Mouse (Mus musculus) forebrain, embryonic 15.5 days (tissue): ENCODE measurements around the gene Bnc1. TPM values are rescaled to one million over a fixed set of nuclear protein-coding genes. Genes with fewer than 3 reads are reported as not detected.
A peak's percentile ranks its signal among the peaks of the same experiment; 100 is the strongest.

Experiments
- ATAC-seq: fragments of 200-750 bp; cut with Nextera tagmentation; replicated peaks from 2 replicates; pipeline ENCODE4 v1.8.0; 2017; ENCODE audit warnings: mild to moderate bottlenecking, moderate TSS enrichment, moderate library complexity
- H3K27ac ChIP-seq: fragments of 300-500 bp; sonication (generic); replicated peaks from 2 replicates; pipeline ENCODE4 v1.5.1; 2015; ENCODE audit warnings: mild to moderate bottlenecking, inconsistent platforms
- H3K27me3 ChIP-seq: fragments of 300-500 bp; sonication (generic); 2 replicates; pipeline ENCODE4 v1.6.1; 2015; ENCODE audit warnings: inconsistent platforms
- H3K36me3 ChIP-seq: fragments of 300-500 bp; sonication (generic); 2 replicates; pipeline ENCODE4 v1.6.1; 2015; ENCODE audit warnings: mild to moderate bottlenecking, inconsistent platforms
- H3K4me1 ChIP-seq: fragments of 300-500 bp; sonication (generic); 2 replicates; pipeline ENCODE4 v1.6.1; 2015; ENCODE audit warnings: inconsistent platforms
- H3K4me2 ChIP-seq: fragments of 300-500 bp; sonication (generic); replicated peaks from 2 replicates; pipeline ENCODE4 v1.6.1; 2015; ENCODE audit warnings: mild to moderate bottlenecking, inconsistent platforms
- H3K4me3 ChIP-seq: fragments of 300-500 bp; sonication (generic); 2 replicates; pipeline ENCODE4 v1.5.1; 2015; ENCODE audit warnings: mild to moderate bottlenecking, inconsistent platforms
- H3K9ac ChIP-seq: fragments of 300-500 bp; sonication (generic); replicated peaks from 2 replicates; pipeline ENCODE4 v1.6.1; 2015; ENCODE audit warnings: mild to moderate bottlenecking, inconsistent platforms
- H3K9me3 ChIP-seq: fragments of 300-500 bp; sonication (generic); 2 replicates; pipeline ENCODE4 v1.6.1; 2016; ENCODE audit warnings: inconsistent platforms
- WGBS: fragments of 180-500 bp; shearing (Covaris S2); methylation state at CpG from one replicate; pipeline ENCODE4 v1.1.7; 2015; ENCODE audit warnings: mixed read lengths; 5-methylcytosine and 5-hydroxymethylcytosine counted together
- polyA plus RNA-seq: library from polyadenylated mRNA; unstranded; fragments of >200 nt; fragmentation: Nextera tagmentation; extraction: Ambion mirVana; gene quantifications from 2 replicates; pipeline ENCODE4 v1.2.1, GENCODE M21; 2015

Bnc1 gene
- polyA plus RNA-seq, 1 experiment from 2014 or later = 0.05 TPM

DNA sequence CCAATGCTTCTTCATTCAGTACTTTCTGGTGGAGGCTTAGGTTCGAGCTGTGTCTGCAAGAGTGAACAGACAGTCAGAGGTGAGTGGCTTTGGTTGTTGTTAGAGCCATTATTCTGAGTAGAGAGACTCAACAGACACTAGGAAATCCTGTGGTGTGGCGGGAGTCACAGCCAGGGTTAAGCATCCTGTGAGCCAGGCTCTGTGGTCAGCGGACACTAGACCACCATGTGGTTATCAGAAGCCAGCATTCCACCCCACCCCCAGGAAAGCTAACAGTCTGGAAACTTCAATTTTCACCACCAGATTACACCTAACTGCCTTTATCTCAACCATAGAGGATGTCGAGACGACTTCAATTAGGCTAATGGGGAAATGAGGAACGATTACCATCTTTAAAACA, 23.1 kb downstream of the Bnc1 start:
- no peak for ATAC-seq
- H3K27ac ChIP-seq = no peak overlapping the region
- no peaks in the 10 kb centered on the region for H3K4me1 ChIP-seq
- H3K4me2 ChIP-seq = no peak overlapping the region
- H3K4me3 ChIP-seq = no peak overlapping the region
- H3K27me3 ChIP-seq = no peaks in the 10 kb centered on the region
- 84% methylated on average over 6 of the region's 6 CpGs for WGBS
- H3K36me3 ChIP-seq = no peaks in the 10 kb centered on the region
- H3K9me3 ChIP-seq = no peaks in the 10 kb centered on the region
- H3K9ac ChIP-seq = no peak overlapping the region

DNA sequence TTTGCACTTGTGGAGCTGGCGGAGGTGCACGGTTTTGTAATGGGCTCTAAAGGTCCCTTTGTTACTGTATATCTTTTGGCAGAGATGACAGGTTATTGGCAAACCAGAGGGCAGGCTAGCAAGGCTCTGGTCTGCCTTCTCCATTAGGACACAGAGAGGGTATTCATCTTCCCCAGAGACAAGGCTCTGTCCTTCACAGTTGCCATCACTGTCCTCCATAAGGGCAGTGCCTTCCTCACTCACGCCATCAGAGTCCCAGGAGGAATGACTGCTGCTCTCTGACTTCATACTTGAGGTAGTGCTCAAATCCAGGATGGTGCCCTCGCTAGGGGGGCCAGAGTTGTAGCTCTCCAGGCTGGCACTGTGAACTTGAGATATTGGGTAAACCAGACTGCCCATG, 23.6 kb downstream of the Bnc1 start:
- Histone ChIP-seq H3K27me3 (no peaks in the 10 kb centered on the region), H3K36me3 (no peaks in the 10 kb centered on the region), H3K4me1 (no peaks in the 10 kb centered on the region), H3K9ac (no peak overlapping the region), H3K27ac (no peak overlapping the region), H3K9me3 (no peaks in the 10 kb centered on the region), H3K4me3 (no peak overlapping the region), H3K4me2 (no peak overlapping the region)
- no peak for ATAC-seq
- WGBS = 79% methylated on average over 4 of the region's 4 CpGs

DNA sequence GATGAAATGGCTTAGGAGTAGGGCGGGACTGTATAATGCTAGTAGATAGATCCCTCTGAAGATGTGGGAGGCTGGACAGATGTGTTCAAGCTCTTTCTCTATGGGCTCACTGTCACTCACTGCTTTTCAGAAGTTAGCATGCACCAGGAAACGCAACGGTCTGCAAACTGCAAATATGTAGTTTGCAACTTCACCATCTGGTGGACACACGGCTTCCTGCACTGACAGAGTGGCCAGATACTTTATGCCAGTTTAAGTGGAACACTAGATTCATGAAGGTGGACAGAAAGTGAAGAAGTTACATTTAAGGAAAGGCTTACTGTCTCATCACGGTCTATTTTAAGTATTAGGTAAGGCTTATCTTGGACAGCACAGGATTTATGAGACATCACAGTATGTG, 25.9 kb downstream of the Bnc1 start:
- Histone ChIP-seq H3K9ac (no peak overlapping the region), H3K4me1 (no peaks in the 10 kb centered on the region), H3K4me2 (no peak overlapping the region), H3K9me3 (no peaks in the 10 kb centered on the region), H3K27me3 (no peaks in the 10 kb centered on the region), H3K36me3 (no peaks in the 10 kb centered on the region), H3K4me3 (no peak overlapping the region), H3K27ac (no peak overlapping the region)
- 81% methylated on average over 5 of the region's 5 CpGs for WGBS
- no peak for ATAC-seq

DNA sequence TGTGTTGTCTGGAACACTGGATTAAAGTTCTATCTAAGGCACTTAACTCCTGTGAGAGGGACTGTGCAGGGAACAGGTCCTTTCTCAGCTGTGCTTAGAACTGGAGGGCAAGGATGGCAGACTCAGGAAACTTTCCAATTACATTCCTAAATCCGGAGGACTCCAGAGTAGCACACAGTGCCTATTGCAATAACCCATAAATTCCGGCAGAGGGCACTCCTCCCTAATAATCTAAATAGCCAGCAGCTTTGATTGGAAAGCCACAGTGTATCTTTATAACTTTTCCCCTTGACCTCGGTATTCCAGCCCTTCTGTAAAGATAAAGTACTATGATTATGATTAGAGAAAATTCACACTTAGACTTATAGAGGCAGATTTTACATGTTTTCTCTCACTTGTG, 32.4 kb downstream of the Bnc1 start:
- WGBS = 3% methylated on average over 3 of the region's 3 CpGs
- no peak overlapping the region for H3K27ac ChIP-seq
- H3K9ac ChIP-seq = no peak overlapping the region
- ATAC-seq = peak; percentile 55
- H3K4me3 ChIP-seq = no peak overlapping the region
- H3K27me3 ChIP-seq = no peaks in the 10 kb centered on the region
- no peaks in the 10 kb centered on the region for H3K36me3 ChIP-seq
- H3K9me3 ChIP-seq = no peaks in the 10 kb centered on the region
- H3K4me1 ChIP-seq = no peaks in the 10 kb centered on the region
- H3K4me2 ChIP-seq = no peak overlapping the region

DNA sequence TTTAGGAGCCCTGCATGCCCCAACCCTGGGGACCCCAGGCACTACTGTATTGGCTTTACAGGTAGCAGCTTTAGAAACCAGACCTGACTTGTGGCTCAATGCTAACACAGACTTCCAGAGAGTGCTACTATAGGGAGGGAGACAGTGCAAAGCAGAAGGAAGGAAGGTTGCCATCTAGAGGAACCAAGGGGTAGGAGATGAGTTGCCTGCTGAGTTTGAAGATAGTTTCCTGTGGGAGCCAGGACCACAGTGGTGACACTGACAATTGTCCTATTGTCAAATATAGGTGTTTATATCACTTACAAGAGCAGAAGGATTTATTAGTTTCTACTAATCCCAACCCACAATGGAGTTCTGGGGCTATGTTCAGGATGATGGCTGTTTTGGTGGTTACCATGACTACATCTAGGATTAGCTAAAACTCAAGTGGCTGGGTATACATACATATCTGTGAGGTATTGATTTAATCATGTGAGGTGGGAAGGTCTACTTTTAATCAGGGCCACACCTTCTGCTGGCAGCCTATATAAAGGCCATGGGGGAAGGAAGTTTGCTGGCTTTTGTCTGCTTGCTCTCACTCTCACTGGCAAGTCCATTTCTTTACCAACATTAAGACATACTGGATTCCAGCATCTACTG, 37.8 kb downstream of the Bnc1 start:
- peak; percentile 68 for ATAC-seq
- Histone ChIP-seq H3K4me3 (no peak overlapping the region), H3K27me3 (no peaks in the 10 kb centered on the region), H3K9ac (no peak overlapping the region), H3K9me3 (no peaks in the 10 kb centered on the region), H3K4me2 (no peak overlapping the region), H3K4me1 (no peaks in the 10 kb centered on the region), H3K36me3 (no peaks in the 10 kb centered on the region), H3K27ac (no peak overlapping the region)

DNA sequence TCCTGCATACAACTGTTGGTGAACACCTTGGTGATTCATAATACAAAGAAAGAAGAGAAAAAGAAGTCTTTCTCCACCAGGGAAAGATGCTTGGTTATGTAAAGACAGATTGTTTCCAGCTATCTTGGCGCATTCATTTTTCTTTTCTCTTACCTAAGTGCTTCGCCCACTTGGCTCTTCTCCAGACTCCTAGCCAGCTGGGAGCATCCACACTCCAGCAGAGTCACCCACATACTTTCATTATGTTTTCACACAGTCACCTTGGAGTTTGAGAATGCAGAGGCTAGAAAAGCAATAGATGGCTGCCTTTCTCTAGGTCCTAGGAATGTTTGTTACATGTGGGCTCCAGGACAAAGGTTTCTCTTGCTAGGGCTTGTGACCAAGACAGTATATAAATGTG, 41.6 kb downstream of the Bnc1 start:
- Histone ChIP-seq H3K27me3 (no peaks in the 10 kb centered on the region), H3K4me1 (no peaks in the 10 kb centered on the region), H3K9ac (no peak overlapping the region), H3K27ac (no peak overlapping the region), H3K4me2 (no peak overlapping the region), H3K9me3 (no peaks in the 10 kb centered on the region), H3K36me3 (no peaks in the 10 kb centered on the region), H3K4me3 (no peak overlapping the region)
- no peak for ATAC-seq
- 56% methylated on average over 2 of the region's 2 CpGs for WGBS

DNA sequence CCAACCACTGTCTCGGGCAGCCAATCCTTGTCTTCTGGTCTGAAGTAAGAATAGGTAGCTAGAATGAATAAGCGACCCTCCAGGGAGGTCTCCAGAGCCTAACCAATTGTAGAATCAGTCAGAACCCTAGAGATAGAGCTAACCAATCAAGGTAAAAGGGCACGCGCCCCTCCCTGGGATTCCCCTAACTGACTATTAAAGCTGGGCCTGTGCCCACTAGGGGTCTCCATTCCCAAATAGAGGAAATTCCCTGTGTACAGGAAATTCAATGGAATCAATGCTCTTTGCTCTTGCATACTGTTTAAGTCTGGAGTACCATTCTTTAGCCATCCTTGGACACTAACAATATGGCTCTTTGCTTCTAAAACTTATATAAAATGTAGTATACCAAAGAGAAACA, 46.7 kb downstream of the Bnc1 start:
- Histone ChIP-seq H3K4me1 (no peaks in the 10 kb centered on the region), H3K27me3 (no peaks in the 10 kb centered on the region), H3K4me2 (no peak overlapping the region), H3K36me3 (no peaks in the 10 kb centered on the region), H3K27ac (no peak overlapping the region), H3K9ac (no peak overlapping the region), H3K9me3 (no peaks in the 10 kb centered on the region), H3K4me3 (no peak overlapping the region)
- WGBS = 17% methylated on average over 4 of the region's 4 CpGs
- no peak for ATAC-seq

DNA sequence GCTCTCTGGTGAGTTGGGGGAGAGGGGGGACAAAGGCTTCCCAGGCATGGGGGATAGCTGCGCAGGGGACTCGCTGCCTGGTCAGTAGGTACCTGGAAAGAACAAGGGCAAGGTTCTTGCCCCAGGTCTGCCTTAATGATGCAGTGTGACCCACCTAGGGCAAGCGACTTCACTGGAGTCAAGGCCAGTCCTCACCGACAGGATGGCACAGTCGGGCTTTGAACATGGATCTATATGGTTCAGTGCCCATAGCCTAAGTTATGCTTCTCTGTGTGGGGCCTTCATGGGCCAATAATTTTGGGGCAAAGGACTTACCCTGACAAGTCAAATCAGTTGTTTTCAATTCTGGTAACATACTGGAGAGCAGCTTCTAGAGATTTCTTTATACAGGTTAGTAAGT, 57.3 kb downstream of the Bnc1 start:
- Histone ChIP-seq H3K4me1 (peaks cover 26% of the 10 kb centered on the region), H3K9me3 (no peaks in the 10 kb centered on the region), H3K9ac (peak overlapping the region; percentile 87), H3K4me2 (peak overlapping the region; percentile 70), H3K36me3 (no peaks in the 10 kb centered on the region), H3K27ac (peak overlapping the region; percentile 99), H3K27me3 (no peaks in the 10 kb centered on the region), H3K4me3 (peak overlapping the region; percentile 63)
- WGBS = 1% methylated on average over 5 of the region's 5 CpGs
- ATAC-seq = no peak

DNA sequence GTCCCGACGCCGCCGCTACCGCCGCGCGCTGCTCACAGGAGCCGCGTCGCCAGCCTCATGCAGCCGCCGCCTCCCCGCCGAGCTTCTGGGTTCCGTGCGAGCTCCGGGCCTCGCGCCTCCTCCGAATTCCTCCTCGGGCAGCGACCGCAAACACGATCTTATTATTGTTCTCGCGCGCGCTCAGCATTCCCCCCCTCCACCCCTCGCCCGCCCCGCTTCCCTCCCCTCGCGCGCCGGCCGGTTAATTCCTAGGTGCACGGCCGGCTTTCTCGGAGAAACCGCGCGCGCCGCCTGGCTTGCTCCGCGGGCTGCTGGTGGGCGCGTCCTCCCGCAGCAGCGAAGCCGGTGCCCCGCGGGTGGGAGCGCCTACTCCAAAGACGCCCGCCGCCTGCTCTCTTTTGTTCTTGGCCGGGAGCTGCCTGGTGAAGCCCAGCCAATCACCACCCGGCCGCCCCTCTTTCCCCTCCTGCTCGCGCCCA, 57.8 kb downstream of the Bnc1 start, which contains the start of gene Hdgfl3:
Gene Hdgfl3 (minus strand): TSS at position 207 of the 479 bp plus-strand sequence.
- under 1% methylated on average over 53 of the region's 63 CpGs for WGBS
- Histone ChIP-seq H3K4me1 (peaks cover 31% of the 10 kb centered on the region), H3K4me3 (peak within 1 kb of the TSS; percentile 63), H3K27me3 (no peaks in the 10 kb centered on the region), H3K9me3 (no peaks in the 10 kb centered on the region), H3K4me2 (peak within 1 kb of the TSS; percentile 70), H3K9ac (peak within 1 kb of the TSS; percentile 87), H3K36me3 (no peaks in the 10 kb centered on the region), H3K27ac (peak within 1 kb of the TSS; percentile 99)
- ATAC-seq = peak; percentile 91

DNA sequence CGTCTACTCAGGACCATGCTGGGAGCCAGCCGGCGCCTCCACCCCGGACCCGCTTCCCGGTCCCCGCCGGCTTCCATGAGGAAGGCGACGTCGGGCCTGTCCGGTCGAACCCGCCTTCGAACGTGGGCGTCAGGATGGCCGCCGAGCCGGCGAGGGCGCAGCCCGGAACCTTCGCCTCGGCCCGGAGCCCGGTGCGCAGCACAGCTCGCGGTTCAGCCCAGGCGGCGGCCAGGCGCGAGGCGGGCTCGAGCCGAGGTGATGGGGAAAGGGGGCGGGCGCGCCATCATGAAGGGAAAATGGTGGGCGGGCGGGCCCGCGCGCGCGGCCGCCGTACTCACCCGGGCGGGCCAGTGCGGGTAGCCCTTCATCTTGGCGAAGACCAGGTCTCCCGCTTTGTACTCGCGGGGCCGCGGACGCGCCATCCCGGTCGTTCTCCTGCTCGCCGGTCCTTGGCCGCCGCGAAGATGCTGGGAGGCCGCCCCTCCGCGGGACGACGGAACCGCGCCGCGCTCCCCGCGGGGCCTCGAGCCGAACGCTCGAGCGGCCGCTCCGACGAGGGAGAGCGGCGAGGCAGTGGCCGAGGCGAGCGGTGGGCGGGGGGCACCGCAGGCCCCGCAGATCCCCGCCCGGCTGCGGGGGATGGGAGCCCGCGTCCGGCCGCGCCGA, 58.4 kb downstream of the Bnc1 start:
- Histone ChIP-seq H3K36me3 (no peaks in the 10 kb centered on the region), H3K9ac (peak overlapping the region; percentile 87), H3K4me2 (peak overlapping the region; percentile 70), H3K9me3 (no peaks in the 10 kb centered on the region), H3K27ac (peak overlapping the region; percentile 99), H3K4me3 (peak overlapping the region; percentile 63), H3K27me3 (no peaks in the 10 kb centered on the region), H3K4me1 (peaks cover 37% of the 10 kb centered on the region)
- WGBS = under 1% methylated on average over 85 of the region's 103 CpGs
- ATAC-seq = peak; percentile 83

DNA sequence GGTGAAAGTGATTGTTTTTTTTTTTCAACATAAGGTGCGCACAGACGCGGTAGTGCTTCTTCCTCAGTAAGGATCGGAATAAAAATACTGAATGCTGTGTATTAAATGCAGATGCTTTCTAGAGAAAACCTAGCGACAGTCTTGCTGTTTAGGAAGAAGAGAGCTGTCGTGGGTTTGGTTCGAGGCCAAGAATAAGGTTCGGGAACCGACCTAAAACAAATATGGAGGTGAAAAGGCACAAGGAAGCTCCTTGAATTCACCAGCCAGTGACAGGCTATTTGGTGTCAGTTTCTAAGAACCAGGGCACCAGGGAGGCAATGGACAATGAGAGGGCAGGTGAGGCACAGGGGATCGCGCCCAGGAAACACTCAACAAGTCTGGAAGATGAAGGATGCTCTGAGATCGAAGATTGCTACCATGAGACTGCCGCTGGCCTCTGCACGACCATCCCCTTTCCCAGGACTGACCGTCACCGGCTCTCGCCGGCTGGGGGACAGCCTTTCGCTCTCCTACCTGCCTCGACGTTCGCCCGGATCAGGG, 59.0 kb downstream of the Bnc1 start:
- peak overlapping the region; percentile 87 for H3K9ac ChIP-seq
- H3K27ac ChIP-seq = peak overlapping the region; percentile 99
- H3K4me1 ChIP-seq = peaks cover 41% of the 10 kb centered on the region
- H3K27me3 ChIP-seq = no peaks in the 10 kb centered on the region
- 2% methylated on average over 23 of the region's 23 CpGs for WGBS
- H3K9me3 ChIP-seq = no peaks in the 10 kb centered on the region
- H3K36me3 ChIP-seq = no peaks in the 10 kb centered on the region
- H3K4me2 ChIP-seq = peak overlapping the region; percentile 70
- ATAC-seq = no peak
- peak overlapping the region; percentile 63 for H3K4me3 ChIP-seq

DNA sequence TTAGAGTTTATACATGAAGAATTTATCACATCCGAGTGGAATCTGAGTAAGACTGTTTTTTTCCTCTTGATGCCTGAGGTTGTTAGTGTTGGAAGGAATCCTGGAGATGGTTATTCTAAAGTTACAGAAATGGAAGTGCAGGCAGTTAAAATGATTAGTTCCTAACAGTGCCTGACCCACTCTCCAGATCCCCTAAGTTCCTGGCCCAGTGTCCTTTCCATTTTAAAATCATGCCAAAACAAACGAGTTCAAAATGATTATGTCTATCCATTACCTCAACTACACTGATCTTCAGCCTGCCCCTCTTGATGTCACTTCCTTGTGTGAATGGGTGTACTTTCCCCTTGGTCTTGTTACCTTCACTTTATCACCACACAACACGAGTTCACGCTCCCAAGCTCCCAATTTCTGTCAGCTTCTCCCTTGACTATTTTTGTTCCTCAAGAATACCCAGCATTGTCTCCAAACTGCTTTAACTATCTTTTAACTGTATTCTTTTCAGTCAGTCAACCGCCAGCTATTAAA, 59.5 kb downstream of the Bnc1 start:
- Histone ChIP-seq H3K36me3 (no peaks in the 10 kb centered on the region), H3K4me1 (peaks cover 45% of the 10 kb centered on the region), H3K4me3 (peak overlapping the region; percentile 63), H3K4me2 (peak overlapping the region; percentile 70), H3K9ac (peak overlapping the region; percentile 87), H3K9me3 (no peaks in the 10 kb centered on the region), H3K27ac (peak overlapping the region; percentile 99; the same call in 1 of the 2 replicates), H3K27me3 (no peaks in the 10 kb centered on the region)
- ATAC-seq = no peak
- WGBS = 23% methylated on average over 5 of the region's 5 CpGs
